Comparison of ENCODE assay signal across 8 mouse cellular contexts in the genomic region with DNA sequence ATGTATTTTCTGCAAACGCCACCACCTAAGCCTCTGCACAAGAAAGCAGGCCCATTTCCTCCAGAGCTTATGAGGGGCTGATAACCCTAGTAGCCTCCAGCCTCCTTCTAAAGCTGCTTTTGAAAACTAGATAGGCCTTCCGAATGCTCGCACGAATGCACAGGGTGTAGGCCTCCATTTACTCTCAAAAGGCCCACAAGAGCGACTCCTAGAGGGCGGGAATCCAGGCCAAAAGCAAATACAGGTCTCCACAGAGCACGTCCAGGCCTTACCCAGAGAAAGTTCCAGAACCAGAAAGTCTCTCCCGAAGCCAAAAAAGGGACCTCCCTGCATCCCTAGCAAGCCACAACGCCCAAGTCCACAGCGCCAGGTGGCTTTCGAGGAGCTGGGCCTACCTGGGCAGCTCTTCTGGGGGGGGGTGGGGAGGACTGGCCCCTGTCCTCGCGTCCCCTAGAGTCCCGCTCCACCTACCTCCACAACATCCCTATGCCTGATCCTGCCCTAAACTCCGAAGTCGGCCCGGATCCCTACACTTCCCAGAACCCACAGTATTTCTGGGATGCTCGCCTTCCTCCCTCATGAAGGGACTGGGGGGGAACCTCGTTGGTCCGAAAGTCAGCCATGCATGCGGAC. TPM values are rescaled to one million over a fixed set of nuclear protein-coding genes. Genes with fewer than 3 reads are reported as not detected.
A peak's percentile ranks its signal among the peaks of the same experiment; 100 is the strongest.
DNase-seq lines count a peak whose midpoint lies in the region; ATAC-seq and TF ChIP-seq lines count a peak whose summit lies in the region.

No protein-coding gene starts in this region.

- H3K27ac ChIP-seq in layer of hippocampus, adult 2 months = peak overlapping the region; percentile 91; the same call in 1 of the 2 replicates
- peak overlapping the region; percentile 73 for H3K27ac ChIP-seq in bone marrow macrophage, adult 2 months (ENCODE audit: insufficient read depth, low read depth, low read length)
- H3K27ac ChIP-seq in limb, embryonic 10.5 days = peak overlapping the region; percentile 86
- H3K27ac ChIP-seq in stomach, embryonic 14.5 days (ENCODE audit: low read length) = peak overlapping the region; percentile 86

- ATAC-seq in erythroblast, adult 5-6 weeks (replicated peaks; ENCODE audit: low FRiP score, poor library complexity, severe bottlenecking) = peak; percentile 33
- no peak for ATAC-seq in stomach, embryonic 14.5 days (ENCODE audit: insufficient number of reproducible peaks, insufficient read depth, low FRiP score, low read depth)

- intact Hi-C loops in heart, postnatal 36 days (cut with DNase I) = loop anchor here (2.0 to 5.0 kb wide), 2 partner anchors 45 to 202 kb away; no protein-coding TSS in a partner anchor

- peaks cover 34% of the 10 kb centered on the region for H3K36me3 ChIP-seq in limb, embryonic 10.5 days
- no peaks in the 10 kb centered on the region; the same call in 1 of the 2 replicates for H3K36me3 ChIP-seq in stomach, embryonic 14.5 days (ENCODE audit: control insufficient read depth, insufficient read depth, low read length)

- peaks cover 72% of the 10 kb centered on the region for H3K27me3 ChIP-seq in limb, embryonic 10.5 days (ENCODE audit: low read depth, poor library complexity, severe bottlenecking)
- H3K27me3 ChIP-seq in stomach, embryonic 14.5 days (ENCODE audit: control insufficient read depth, insufficient read depth, low read length) = no peaks in the 10 kb centered on the region

- TF ChIP-seq POLR2A in bone marrow macrophage, adult 2 months (IDR thresholded peaks at IDR 0.05; ENCODE audit: borderline replicate concordance, low read depth, low read length) = no peak

- H3K4me2 ChIP-seq in stomach, embryonic 14.5 days (replicated peaks; ENCODE audit: low read depth, low read length) = peak overlapping the region; percentile 59

- no peaks in the 10 kb centered on the region for H3K9me3 ChIP-seq in limb, embryonic 10.5 days (replicated peaks)
- H3K9me3 ChIP-seq in stomach, embryonic 14.5 days (ENCODE audit: control insufficient read depth, low read depth, low read length) = no peaks in the 10 kb centered on the region

- H3K9ac ChIP-seq in stomach, embryonic 14.5 days (replicated peaks; ENCODE audit: low read depth, low read length) = peak overlapping the region; percentile 53

- TF ChIP-seq CTCF in layer of hippocampus, adult 2 months (conservative IDR thresholded peaks at IDR 0.05) = peak; percentile 42
- no peak; the same call in 1 of the 2 replicates for TF ChIP-seq CTCF in bone marrow macrophage, adult 2 months (IDR thresholded peaks at IDR 0.05; ENCODE audit: low read depth, low read length)

- H3K4me1 ChIP-seq in bone marrow macrophage, adult 2 months (ENCODE audit: control insufficient read depth, insufficient read depth, low read length) = peaks cover 16% of the 10 kb centered on the region
- H3K4me1 ChIP-seq in limb, embryonic 10.5 days = peaks cover 32% of the 10 kb centered on the region
- peaks cover 14% of the 10 kb centered on the region; the same call in 1 of the 2 replicates for H3K4me1 ChIP-seq in stomach, embryonic 14.5 days (ENCODE audit: control insufficient read depth, insufficient read depth, low read length)

- WGBS in limb, embryonic 10.5 days = 19% methylated on average over 21 of the region's 21 CpGs
- WGBS in stomach, embryonic 14.5 days = 24% methylated on average over 20 of the region's 21 CpGs

- peak in 1 of 2 experiments; percentile 11 for DNase-seq in layer of hippocampus, adult 2 months (ENCODE audit: low spot score in 2 of 2)
- no peak for DNase-seq in layer of hippocampus, adult 9-11 months
- peak; percentile 13 to 31 for DNase-seq in heart, postnatal 36 days
- DNase-seq in limb, embryonic 10.5 days (ENCODE audit: low spot score) = peak; percentile 31
- peak; percentile 6 for DNase-seq in mesoderm, embryonic 11.5 days (ENCODE audit: low read depth, low spot score)

- peak overlapping the region; percentile 59 for H3K4me3 ChIP-seq in layer of hippocampus, adult 2 months
- peak overlapping the region; percentile 92 for H3K4me3 ChIP-seq in bone marrow macrophage, adult 2 months (ENCODE audit: insufficient read depth, low read length)
- peak overlapping the region; percentile 60 for H3K4me3 ChIP-seq in limb, embryonic 10.5 days
- H3K4me3 ChIP-seq in stomach, embryonic 14.5 days (ENCODE audit: low read depth, low read length) = peak overlapping the region; percentile 50

RNA-seq across cellular contexts. Expression of a gene that starts 0.4 kb away (rescaled TPM):
- total RNA-seq in layer of hippocampus, adult 2 months (2021) = 10 to 100 TPM; 72.3 to 77.8 TPM
- polyA plus RNA-seq in bone marrow macrophage, adult 2 months (2012; ENCODE audit: insufficient read depth, insufficient read length, missing spikeins) = 211 and 212 TPM in 2 replicates
- total RNA-seq in erythroblast, adult 5-6 weeks (2015; ENCODE audit: low replicate concordance) = 60.6 and 85.3 TPM in 2 replicates
- 51.2 and 52.8 TPM in 2 replicates for total RNA-seq in erythroblast, adult 5-6 weeks (2017; ENCODE audit: low replicate concordance)
- total RNA-seq in heart, postnatal 36 days (2021) = 10 to 100 TPM; 74.2 to 83.4 TPM
- 159 and 174 TPM in 2 replicates for polyA plus RNA-seq in limb, embryonic 10.5 days (2016; fragmentation: Nextera tagmentation; extraction: Ambion mirVana)
- 254 and 260 TPM in 2 replicates for polyA plus RNA-seq in stomach, embryonic 14.5 days (2014; fragmentation: Nextera tagmentation; extraction: Ambion mirVana)

RNA-seq across cellular contexts. Expression of a gene that starts 0.8 kb away (rescaled TPM):
- total RNA-seq in layer of hippocampus, adult 2 months (2021) = 10 to 100 TPM; 11.2 to 11.8 TPM
- polyA plus RNA-seq in bone marrow macrophage, adult 2 months (2012; ENCODE audit: insufficient read depth, insufficient read length, missing spikeins) = 79.6 and 89.1 TPM in 2 replicates
- total RNA-seq in erythroblast, adult 5-6 weeks (2015; ENCODE audit: low replicate concordance) = 8.1 and 12.1 TPM in 2 replicates
- 1.3 and 4.0 TPM in 2 replicates for total RNA-seq in erythroblast, adult 5-6 weeks (2017; ENCODE audit: low replicate concordance)
- 10 to 100 TPM; 29.6 to 33.6 TPM for total RNA-seq in heart, postnatal 36 days (2021)
- 9.2 and 12.7 TPM in 2 replicates for polyA plus RNA-seq in limb, embryonic 10.5 days (2016; fragmentation: Nextera tagmentation; extraction: Ambion mirVana)
- polyA plus RNA-seq in stomach, embryonic 14.5 days (2014; fragmentation: Nextera tagmentation; extraction: Ambion mirVana) = 19.2 and 19.6 TPM in 2 replicates

RNA-seq across cellular contexts. Expression of a gene that starts 41.3 kb away (rescaled TPM):
- 10 to 100 TPM; 11.2 to 12.1 TPM for total RNA-seq in layer of hippocampus, adult 2 months (2021)
- 4.3 and 4.7 TPM in 2 replicates for polyA plus RNA-seq in bone marrow macrophage, adult 2 months (2012; ENCODE audit: insufficient read depth, insufficient read length, missing spikeins)
- total RNA-seq in erythroblast, adult 5-6 weeks (2015; ENCODE audit: low replicate concordance) = not detected in 2 replicates
- total RNA-seq in erythroblast, adult 5-6 weeks (2017; ENCODE audit: low replicate concordance) = 0.77 and 0.84 TPM in 2 replicates
- total RNA-seq in heart, postnatal 36 days (2021) = 1 to 10 TPM; 1.6 to 2.1 TPM
- 0.04 TPM in 1 of 2 replicates, not detected in the other for polyA plus RNA-seq in limb, embryonic 10.5 days (2016; fragmentation: Nextera tagmentation; extraction: Ambion mirVana)
- 0.59 and 0.78 TPM in 2 replicates for polyA plus RNA-seq in stomach, embryonic 14.5 days (2014; fragmentation: Nextera tagmentation; extraction: Ambion mirVana)

RNA-seq across cellular contexts. Expression of a gene that starts 42.6 kb away (rescaled TPM):
- 10 to 100 TPM; 95.0 to 95.5 TPM for total RNA-seq in layer of hippocampus, adult 2 months (2021)
- polyA plus RNA-seq in bone marrow macrophage, adult 2 months (2012; ENCODE audit: insufficient read depth, insufficient read length, missing spikeins) = 39.8 and 41.2 TPM in 2 replicates
- total RNA-seq in erythroblast, adult 5-6 weeks (2015; ENCODE audit: low replicate concordance) = not detected in 2 replicates
- total RNA-seq in erythroblast, adult 5-6 weeks (2017; ENCODE audit: low replicate concordance) = 1.4 TPM in 1 of 2 replicates, not detected in the other
- total RNA-seq in heart, postnatal 36 days (2021) = 100 to 1,000 TPM; 130 to 145 TPM
- polyA plus RNA-seq in limb, embryonic 10.5 days (2016; fragmentation: Nextera tagmentation; extraction: Ambion mirVana) = 4.4 and 6.1 TPM in 2 replicates
- polyA plus RNA-seq in stomach, embryonic 14.5 days (2014; fragmentation: Nextera tagmentation; extraction: Ambion mirVana) = 11.0 and 12.2 TPM in 2 replicates

RNA-seq across cellular contexts. Expression of a gene that starts 55.7 kb away (rescaled TPM):
- 100 to 1,000 TPM; 113 to 125 TPM for total RNA-seq in layer of hippocampus, adult 2 months (2021)
- not detected in 2 replicates for polyA plus RNA-seq in bone marrow macrophage, adult 2 months (2012; ENCODE audit: insufficient read depth, insufficient read length, missing spikeins)
- total RNA-seq in erythroblast, adult 5-6 weeks (2015; ENCODE audit: low replicate concordance) = not detected in 2 replicates
- total RNA-seq in erythroblast, adult 5-6 weeks (2017; ENCODE audit: low replicate concordance) = not detected in 2 replicates
- 1 to 10 TPM; 5.1 to 7.1 TPM for total RNA-seq in heart, postnatal 36 days (2021)
- 3.7 and 7.7 TPM in 2 replicates for polyA plus RNA-seq in limb, embryonic 10.5 days (2016; fragmentation: Nextera tagmentation; extraction: Ambion mirVana)
- polyA plus RNA-seq in stomach, embryonic 14.5 days (2014; fragmentation: Nextera tagmentation; extraction: Ambion mirVana) = 27.0 and 27.7 TPM in 2 replicates
